Mouse (Mus musculus): ENCODE data around the gene Plekhh2. TPM values are rescaled to one million over a fixed set of nuclear protein-coding genes. Genes with fewer than 3 reads are reported as not detected.
"Not testable (repeated sequence)": the region's sequence is repeated elsewhere in the genome, so short reads cannot be mapped to it uniquely, and the experiment has no call there.

Plekhh2 gene
- polyA plus RNA-seq, 1 experiment from 2014 or later = 6.1 TPM

GRCm38 (mm10) chr17:84529356-84529755 is 17.7 kb downstream of the Plekhh2 start:
- 88% methylated on average over 4 of the region's 4 CpGs for WGBS
- no peaks in the 10 kb centered on the region for H3K36me3 ChIP-seq (replicated peaks)
- no peak for DNase-seq (ENCODE audit: low spot score)
- no peaks in the 10 kb centered on the region for H3K27me3 ChIP-seq (replicated peaks; ENCODE audit: low read depth, poor library complexity, severe bottlenecking)
- H3K4me3 ChIP-seq = no peak overlapping the region
- no peaks in the 10 kb centered on the region for H3K9me3 ChIP-seq
- H3K4me1 ChIP-seq = peaks cover 22% of the 10 kb centered on the region; the same call in 1 of the 2 replicates
- H3K27ac ChIP-seq (replicated peaks) = no peak overlapping the region; the same call in 1 of the 2 replicates

- no peak for DNase-seq (ENCODE audit: low spot score)
- 39% methylated on average over 3 of the region's 3 CpGs for WGBS
Measured at GRCm38 (mm10) chr17:84530202-84530796, 18.6 kb downstream of the Plekhh2 start.

GRCm38 (mm10) chr17:84532909-84533499 is 21.3 kb downstream of the Plekhh2 start:
- DNase-seq (ENCODE audit: low spot score) = no peak
- Histone ChIP-seq H3K4me1 (peaks cover 22% of the 10 kb centered on the region; the same call in 1 of the 2 replicates), H3K27me3 (replicated peaks; ENCODE audit: low read depth, poor library complexity, severe bottlenecking) (no peaks in the 10 kb centered on the region), H3K36me3 (replicated peaks) (peaks cover 12% of the 10 kb centered on the region), H3K4me3 (no peak overlapping the region), H3K27ac (replicated peaks) (no peak overlapping the region), H3K9me3 (no peaks in the 10 kb centered on the region; the same call in 1 of the 2 replicates)
- WGBS = 77% methylated on average over 8 of the region's 8 CpGs

More at GRCm38 (mm10) chr17:84530202-84530796, 18.6 kb downstream of the Plekhh2 start:
- H3K36me3 ChIP-seq (replicated peaks) = no peaks in the 10 kb centered on the region
- H3K4me3 ChIP-seq = no peak overlapping the region
- no peak overlapping the region for H3K27ac ChIP-seq (replicated peaks)
- H3K9me3 ChIP-seq = no peaks in the 10 kb centered on the region
- H3K4me1 ChIP-seq = peaks cover 22% of the 10 kb centered on the region; the same call in 1 of the 2 replicates
- no peaks in the 10 kb centered on the region for H3K27me3 ChIP-seq (replicated peaks; ENCODE audit: low read depth, poor library complexity, severe bottlenecking)

- Histone ChIP-seq H3K4me3 (no peak overlapping the region), H3K27me3 (replicated peaks; ENCODE audit: low read depth, poor library complexity, severe bottlenecking) (no peaks in the 10 kb centered on the region), H3K9me3 (no peaks in the 10 kb centered on the region; the same call in 1 of the 2 replicates), H3K36me3 (replicated peaks) (peaks cover 12% of the 10 kb centered on the region), H3K4me1 (peaks cover 22% of the 10 kb centered on the region; the same call in 1 of the 2 replicates), H3K27ac (replicated peaks) (no peak overlapping the region)
- DNase-seq (ENCODE audit: low spot score) = no peak
- WGBS = 92% methylated on average over 4 of the region's 4 CpGs
Measured at GRCm38 (mm10) chr17:84533841-84534240, 22.1 kb downstream of the Plekhh2 start.

DNA sequence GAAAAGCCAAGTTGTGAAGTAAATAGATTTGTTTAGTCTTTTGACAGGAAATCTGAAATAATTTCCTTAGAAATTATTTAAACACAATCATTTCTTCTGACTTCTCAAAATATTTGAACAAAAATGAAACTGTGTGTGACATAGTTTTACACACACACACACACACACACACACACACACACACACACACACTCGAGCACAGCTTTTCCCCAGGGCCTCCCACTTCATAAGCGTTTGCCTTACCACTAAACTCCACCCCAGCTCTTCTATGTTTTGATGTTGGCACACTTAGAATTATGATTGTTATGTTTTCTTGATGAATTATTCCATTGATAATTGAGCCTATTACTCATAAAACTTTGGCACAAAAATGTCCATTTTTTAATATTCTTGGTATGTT is 22.9 kb downstream of the Plekhh2 start:
- H3K27me3 ChIP-seq (replicated peaks; ENCODE audit: low read depth, poor library complexity, severe bottlenecking) = no peaks in the 10 kb centered on the region
- H3K27ac ChIP-seq (replicated peaks) = no peak overlapping the region
- no peak overlapping the region for H3K4me3 ChIP-seq
- peaks cover 22% of the 10 kb centered on the region; the same call in 1 of the 2 replicates for H3K4me1 ChIP-seq
- H3K9me3 ChIP-seq = no peaks in the 10 kb centered on the region; the same call in 1 of the 2 replicates
- DNase-seq (ENCODE audit: low spot score) = no peak
- 83% methylated on average over 2 of the region's 2 CpGs for WGBS
- peaks cover 12% of the 10 kb centered on the region for H3K36me3 ChIP-seq (replicated peaks)

DNA sequence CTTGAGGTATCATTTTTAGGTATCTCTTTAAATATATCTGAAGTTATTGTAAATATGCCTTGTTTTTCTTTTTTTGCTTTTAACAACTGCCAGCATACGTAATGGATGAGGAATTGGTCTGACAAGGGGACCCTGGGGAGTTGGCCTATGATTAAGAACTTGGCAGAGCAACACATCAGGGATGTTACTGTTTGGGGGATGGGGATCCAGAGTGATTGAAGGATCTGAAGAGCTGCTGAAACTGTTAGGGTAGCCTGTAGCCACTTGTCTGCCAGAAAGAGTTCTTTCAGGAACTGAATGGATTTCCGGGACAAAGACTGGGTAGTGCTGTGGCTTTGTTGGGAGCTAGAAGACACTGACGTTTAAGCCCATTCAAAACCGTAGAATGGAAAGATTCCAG is 23.5 kb downstream of the Plekhh2 start:
- Histone ChIP-seq H3K4me1 (peaks cover 19% of the 10 kb centered on the region; the same call in 1 of the 2 replicates), H3K4me3 (no peak overlapping the region), H3K27me3 (replicated peaks; ENCODE audit: low read depth, poor library complexity, severe bottlenecking) (no peaks in the 10 kb centered on the region), H3K36me3 (replicated peaks) (peaks cover 12% of the 10 kb centered on the region), H3K27ac (replicated peaks) (no peak overlapping the region), H3K9me3 (no peaks in the 10 kb centered on the region; the same call in 1 of the 2 replicates)
- DNase-seq (ENCODE audit: low spot score) = no peak
- 80% methylated on average over 4 of the region's 4 CpGs for WGBS

DNA sequence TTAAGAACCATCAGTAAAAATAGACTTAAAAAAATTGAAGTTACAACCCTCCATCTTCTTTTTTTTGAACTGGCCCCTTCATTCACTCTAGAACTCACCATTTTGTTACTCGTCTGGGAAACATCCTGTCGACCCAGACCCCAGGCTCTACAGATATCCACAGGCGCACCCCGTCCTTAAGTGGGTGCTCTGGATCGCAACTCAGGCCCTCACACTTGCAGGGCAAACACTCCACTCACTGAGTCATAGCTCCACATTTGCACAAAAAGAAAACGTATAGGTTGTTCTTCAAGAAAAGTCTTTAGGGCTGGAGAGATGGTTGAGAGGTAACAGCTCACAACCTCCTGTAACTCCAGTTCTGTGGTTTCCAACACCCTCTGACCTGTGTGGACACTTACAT is 25.6 kb downstream of the Plekhh2 start:
- H3K27me3 ChIP-seq (replicated peaks; ENCODE audit: low read depth, poor library complexity, severe bottlenecking) = no peaks in the 10 kb centered on the region
- peaks cover 12% of the 10 kb centered on the region for H3K36me3 ChIP-seq (replicated peaks)
- DNase-seq (ENCODE audit: low spot score) = no peak
- H3K4me3 ChIP-seq = no peak overlapping the region
- no peaks in the 10 kb centered on the region; the same call in 1 of the 2 replicates for H3K9me3 ChIP-seq
- no peak overlapping the region for H3K27ac ChIP-seq (replicated peaks)
- WGBS = 95% methylated on average over 6 of the region's 6 CpGs
- peaks cover 9% of the 10 kb centered on the region; the same call in 1 of the 2 replicates for H3K4me1 ChIP-seq

DNA sequence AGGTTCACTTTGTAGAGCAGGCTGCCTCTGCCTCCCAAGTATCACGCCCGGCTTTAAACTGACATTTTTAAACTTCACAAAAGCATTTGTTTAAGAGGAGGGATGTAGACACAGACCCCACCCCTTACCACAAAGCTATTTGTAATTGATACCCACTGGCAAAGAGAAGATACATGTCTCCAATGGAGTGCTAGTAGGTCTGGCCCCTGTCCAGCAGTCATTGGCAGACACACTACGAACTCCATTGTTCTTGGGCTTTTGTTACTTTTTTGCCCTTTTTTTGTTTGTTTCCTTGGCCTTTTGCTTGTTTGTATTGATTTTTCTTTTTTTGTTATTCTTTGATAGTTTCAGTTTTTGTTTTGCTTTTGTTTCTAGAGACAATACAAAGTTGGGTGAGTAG is 26.3 kb downstream of the Plekhh2 start:
- WGBS = 90% methylated on average over 3 of the region's 3 CpGs
- no peak overlapping the region for H3K27ac ChIP-seq (replicated peaks)
- DNase-seq (ENCODE audit: low spot score) = no peak
- no peaks in the 10 kb centered on the region for H3K27me3 ChIP-seq (replicated peaks; ENCODE audit: low read depth, poor library complexity, severe bottlenecking)
- H3K36me3 ChIP-seq (replicated peaks) = peaks cover 17% of the 10 kb centered on the region
- peaks cover 3% of the 10 kb centered on the region; the same call in 1 of the 2 replicates for H3K4me1 ChIP-seq
- H3K9me3 ChIP-seq = no peaks in the 10 kb centered on the region; the same call in 1 of the 2 replicates
- H3K4me3 ChIP-seq = no peak overlapping the region

DNA sequence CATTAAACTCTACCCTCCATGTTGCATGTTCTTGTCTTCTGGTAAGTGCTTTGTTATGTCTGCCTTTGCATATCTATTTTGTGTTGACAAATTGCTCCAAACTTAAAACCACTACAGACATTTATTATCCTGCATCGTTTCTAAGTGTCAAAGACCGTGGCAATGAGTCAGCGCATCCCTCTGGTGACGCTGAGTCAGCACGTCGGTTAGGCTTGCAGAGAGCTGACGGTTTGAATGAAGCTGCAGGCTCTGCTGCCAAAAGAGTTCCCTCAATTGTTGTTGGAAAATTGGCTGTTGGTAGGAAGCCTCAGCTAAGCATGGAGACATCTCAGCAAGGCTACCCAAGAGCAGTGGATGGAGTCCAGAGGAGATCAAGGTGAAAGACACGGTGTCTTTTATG is 28.9 kb downstream of the Plekhh2 start:
- 87% methylated on average over 8 of the region's 8 CpGs for WGBS
- no peak for DNase-seq (ENCODE audit: low spot score)
- peaks cover 20% of the 10 kb centered on the region for H3K36me3 ChIP-seq (replicated peaks)
- no peaks in the 10 kb centered on the region; the same call in 1 of the 2 replicates for H3K9me3 ChIP-seq
- H3K27ac ChIP-seq (replicated peaks) = no peak overlapping the region
- H3K4me1 ChIP-seq = no peaks in the 10 kb centered on the region
- H3K27me3 ChIP-seq (replicated peaks; ENCODE audit: low read depth, poor library complexity, severe bottlenecking) = no peaks in the 10 kb centered on the region
- no peak overlapping the region for H3K4me3 ChIP-seq

DNA sequence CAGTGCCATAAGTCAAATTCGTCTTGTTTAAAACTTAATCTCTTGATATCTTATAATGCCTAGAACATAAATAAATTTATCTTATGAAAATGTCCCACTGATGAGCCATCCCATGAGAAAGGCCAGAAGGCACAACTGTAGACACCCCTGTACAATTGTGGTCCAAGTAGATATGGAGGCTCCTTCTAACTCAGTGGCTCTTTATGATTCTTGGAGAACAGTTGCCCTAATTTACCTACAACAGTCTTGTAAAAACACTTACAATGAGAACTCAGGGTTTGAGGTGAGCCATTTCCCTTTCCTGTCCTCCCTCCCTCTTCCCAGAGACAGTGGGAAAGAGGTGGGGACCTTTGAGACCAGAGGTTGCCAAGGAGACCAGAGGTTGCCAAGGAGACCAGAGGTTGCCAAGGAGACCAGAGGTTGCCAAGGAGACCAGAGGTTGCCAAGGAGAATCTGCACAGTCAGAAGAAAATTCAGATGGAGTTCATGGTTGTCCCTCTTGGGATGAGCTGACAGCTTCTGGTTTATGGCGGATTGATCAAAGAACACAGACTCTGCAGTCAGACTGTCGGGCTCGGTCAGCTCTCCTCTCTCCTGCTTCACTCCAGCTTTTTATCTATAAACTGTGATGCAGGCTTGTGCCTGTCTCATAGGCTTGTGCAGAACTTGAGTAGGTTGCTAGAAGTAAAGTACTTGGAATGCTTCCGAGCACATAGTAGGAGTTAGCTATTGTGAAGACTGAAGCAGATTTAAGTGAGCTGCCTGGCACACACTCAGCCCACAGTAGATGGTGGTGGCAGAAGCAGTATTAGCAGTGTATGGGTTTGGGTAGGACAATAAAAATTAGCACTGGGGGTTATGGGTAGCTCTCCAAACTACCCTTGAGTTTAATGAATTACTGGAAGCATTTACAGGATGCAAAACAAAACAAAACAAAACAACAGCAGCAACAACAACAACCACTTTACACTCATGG is 39.5 kb downstream of the Plekhh2 start:
- peaks cover 25% of the 10 kb centered on the region for H3K4me1 ChIP-seq
- no peak overlapping the region for H3K27ac ChIP-seq (replicated peaks)
- H3K27me3 ChIP-seq (replicated peaks; ENCODE audit: low read depth, poor library complexity, severe bottlenecking) = no peaks in the 10 kb centered on the region
- no peak overlapping the region for H3K4me3 ChIP-seq
- no peaks in the 10 kb centered on the region for H3K9me3 ChIP-seq
- DNase-seq (ENCODE audit: low spot score) = no peak
- 78% methylated on average over 5 of the region's 5 CpGs for WGBS
- 0 out of 2 replicates have a peak, but pooled peaks cover 4% of the 10 kb centered on the region for H3K36me3 ChIP-seq (replicated peaks)

DNA sequence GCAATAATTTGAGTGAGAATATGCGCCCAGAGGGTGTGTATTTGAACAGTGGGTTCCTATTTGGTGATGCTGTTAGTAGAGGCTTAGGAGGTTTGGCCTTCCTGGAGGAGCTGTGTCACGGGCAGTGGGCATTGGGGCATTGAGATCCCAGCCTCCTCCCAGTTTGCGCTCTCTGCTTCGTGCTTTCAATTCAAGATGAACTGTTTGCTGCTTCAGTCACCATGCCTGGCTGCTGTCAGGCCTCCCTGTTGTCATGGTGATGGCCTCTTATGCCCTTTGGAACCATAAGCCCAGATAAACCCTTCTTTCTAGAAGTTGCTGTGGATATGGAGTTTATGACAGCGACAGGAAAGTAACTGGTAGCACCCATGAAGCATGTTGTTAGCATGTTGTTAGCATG is 40.5 kb downstream of the Plekhh2 start:
- Histone ChIP-seq H3K4me3 (no peak overlapping the region), H3K9me3 (no peaks in the 10 kb centered on the region), H3K27ac (replicated peaks) (no peak overlapping the region), H3K27me3 (replicated peaks; ENCODE audit: low read depth, poor library complexity, severe bottlenecking) (no peaks in the 10 kb centered on the region), H3K4me1 (peaks cover 24% of the 10 kb centered on the region), H3K36me3 (replicated peaks) (0 out of 2 replicates have a peak, but pooled peaks cover 4% of the 10 kb centered on the region)
- 65% methylated on average over 5 of the region's 5 CpGs for WGBS
- DNase-seq (ENCODE audit: low spot score) = no peak

- H3K36me3 ChIP-seq (replicated peaks) = peaks cover 37% of the 10 kb centered on the region
- not testable (repeated sequence) for H3K27me3 ChIP-seq (replicated peaks; ENCODE audit: low read depth, poor library complexity, severe bottlenecking); H3K27ac ChIP-seq (replicated peaks); H3K4me3 ChIP-seq; DNase-seq (ENCODE audit: low spot score); H3K9me3 ChIP-seq
- peaks cover 20% of the 10 kb centered on the region for H3K4me1 ChIP-seq
Measured at GRCm38 (mm10) chr17:84564264-84564663, 52.6 kb downstream of the Plekhh2 start.
